Mouse (Mus musculus) midbrain, embryonic 16.5 days (tissue): ENCODE results near the gene AL732309.1. TPM values are rescaled to one million over a fixed set of nuclear protein-coding genes. Genes with fewer than 3 reads are reported as not detected.

Experiments
- ATAC-seq: fragments of 200-750 bp; cut with Nextera tagmentation; 2 replicates; pipeline ENCODE4 v1.8.0; 2017; ENCODE audit warnings: moderate TSS enrichment
- H3K27ac ChIP-seq: fragments of 300-500 bp; sonication (generic); 2 replicates; pipeline ENCODE4 v1.5.1; 2014; ENCODE audit warnings: mild to moderate bottlenecking, low read length, mixed read lengths
- H3K27me3 ChIP-seq: fragments of 300-500 bp; sonication (generic); 2 replicates; pipeline ENCODE4 v1.6.1; 2014; ENCODE audit warnings: low read depth, low read length, mixed read lengths; ENCODE audit not compliant: control insufficient read depth, insufficient read depth
- H3K36me3 ChIP-seq: fragments of 300-500 bp; sonication (generic); 2 replicates; pipeline ENCODE4 v1.6.1; 2014; ENCODE audit warnings: mild to moderate bottlenecking, low read length, moderate library complexity, mixed read lengths; ENCODE audit not compliant: control insufficient read depth, insufficient read depth
- H3K4me1 ChIP-seq: fragments of 300-500 bp; sonication (generic); 2 replicates; pipeline ENCODE4 v1.6.1; 2014; ENCODE audit warnings: mild to moderate bottlenecking, low read length, mixed read lengths; ENCODE audit not compliant: control insufficient read depth, insufficient read depth
- H3K4me2 ChIP-seq: fragments of 300-500 bp; sonication (generic); 2 replicates; pipeline ENCODE4 v1.6.1; 2014; ENCODE audit warnings: mild to moderate bottlenecking, low read length, mixed read lengths
- H3K4me3 ChIP-seq: fragments of 300-500 bp; sonication (generic); 2 replicates; pipeline ENCODE4 v1.5.1; 2014; ENCODE audit warnings: low read depth, mild to moderate bottlenecking, low read length, moderate library complexity, mixed read lengths
- H3K9ac ChIP-seq: fragments of 300-500 bp; sonication (generic); 2 replicates; pipeline ENCODE4 v1.6.1; 2014; ENCODE audit warnings: low read depth, low read length, mixed read lengths
- H3K9me3 ChIP-seq: fragments of 300-500 bp; sonication (generic); replicated peaks from 2 replicates; pipeline ENCODE4 v1.6.1; 2014; ENCODE audit warnings: mild to moderate bottlenecking, low read length, mixed read lengths; ENCODE audit not compliant: control insufficient read depth, poor library complexity, severe bottlenecking
- WGBS: fragments of 180-500 bp; shearing (Covaris S2); extraction: QIAGEN DNeasy Blood & Tissue Kit; methylation state at CpG from one replicate; pipeline ENCODE4 v1.1.7; 2014; 5-methylcytosine and 5-hydroxymethylcytosine counted together
- polyA plus RNA-seq: library from polyadenylated mRNA; unstranded; fragments of >200 nt; fragmentation: Nextera tagmentation; extraction: Ambion mirVana; gene quantifications from 2 replicates; pipeline ENCODE4 v1.2.1, GENCODE M21; 2015

The AL732309.1 gene
- polyA plus RNA-seq, 1 experiment from 2014 or later, result 4.7 TPM

DNA sequence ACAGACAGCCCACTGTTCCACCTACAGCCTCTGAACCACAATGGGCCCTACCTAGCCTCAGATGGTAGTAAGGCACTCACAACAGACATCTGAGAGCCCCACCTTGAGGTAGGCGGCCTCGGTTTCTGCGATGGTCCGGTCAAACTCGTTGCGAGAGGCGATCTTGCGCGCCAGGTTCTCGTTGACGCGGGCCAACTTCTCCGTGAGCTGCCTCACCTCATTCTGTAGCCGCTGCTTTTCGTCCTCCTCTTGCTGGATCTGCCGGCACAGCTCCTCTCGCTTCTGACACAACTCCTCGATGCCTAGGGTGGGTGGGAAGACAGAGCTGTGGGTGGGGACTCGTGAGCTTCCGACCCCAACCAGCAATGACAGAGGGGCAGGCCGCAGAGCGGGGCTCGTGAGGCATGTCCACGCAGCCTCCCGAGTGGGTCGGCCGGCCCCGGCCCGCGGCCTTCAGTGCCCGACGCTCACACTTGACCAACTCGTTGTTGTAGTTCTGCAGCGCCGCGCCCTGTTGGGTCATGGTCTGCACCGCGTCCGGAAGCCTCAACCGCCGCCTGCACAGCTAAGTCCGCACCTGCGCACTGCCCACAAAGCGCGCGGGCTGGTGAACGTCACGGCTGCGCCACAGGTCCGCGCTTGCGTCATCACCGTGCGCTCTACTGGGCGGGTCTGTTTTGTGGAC is 25.3 kb upstream of the AL732309.1 start, which contains the start of the genes Ssna1 and Anapc2:
Ssna1 (minus strand) TSS at position 612 of the 685 bp plus-strand sequence.
Anapc2 (plus strand) TSS at position 652 of the 685 bp plus-strand sequence.
- Histone ChIP-seq H3K36me3 (peaks cover 22% of the 10 kb centered on the region), H3K27ac (peak within 1 kb of the TSS; percentile 73), H3K4me3 (peak within 1 kb of the TSS; percentile 89), H3K27me3 (no peaks in the 10 kb centered on the region), H3K4me2 (peak within 1 kb of the TSS; percentile 99), H3K9me3 (no peaks in the 10 kb centered on the region), H3K4me1 (peaks cover 34% of the 10 kb centered on the region), H3K9ac (peak within 1 kb of the TSS; percentile 94)
- peak; percentile 94 for ATAC-seq
- under 1% methylated on average over 55 of the region's 55 CpGs for WGBS

- 73% methylated on average over 4 of the region's 4 CpGs for WGBS
- no peak overlapping the region for H3K4me2 ChIP-seq
- peaks cover 5% of the 10 kb centered on the region; the same call in 1 of the 2 replicates for H3K36me3 ChIP-seq
- H3K4me1 ChIP-seq, result peaks cover 59% of the 10 kb centered on the region
- no peak for ATAC-seq
- H3K27me3 ChIP-seq, result peaks cover 6% of the 10 kb centered on the region
- no peaks in the 10 kb centered on the region for H3K9me3 ChIP-seq
- H3K9ac ChIP-seq, result no peak overlapping the region
- H3K27ac ChIP-seq, result no peak overlapping the region
- no peak overlapping the region for H3K4me3 ChIP-seq
Measured at GRCm38 (mm10) chr2:25267746-25268309, 21.2 kb upstream of the AL732309.1 start.

- Histone ChIP-seq H3K4me2 (no peak overlapping the region), H3K9ac (no peak overlapping the region; the same call in 1 of the 2 replicates), H3K27ac (no peak overlapping the region), H3K4me3 (no peak overlapping the region), H3K9me3 (no peaks in the 10 kb centered on the region), H3K36me3 (peaks cover 5% of the 10 kb centered on the region; the same call in 1 of the 2 replicates), H3K4me1 (peaks cover 59% of the 10 kb centered on the region), H3K27me3 (peaks cover 6% of the 10 kb centered on the region)
- ATAC-seq, result no peak
Measured at GRCm38 (mm10) chr2:25267241-25267640, 20.6 kb upstream of the AL732309.1 start.

GRCm38 (mm10) chr2:25266720-25267119 is 20.1 kb upstream of the AL732309.1 start:
- H3K4me2 ChIP-seq, result peak overlapping the region; percentile 21; the same call in 1 of the 2 replicates
- peak overlapping the region; percentile 39; the same call in 1 of the 2 replicates for H3K9ac ChIP-seq
- no peak for ATAC-seq
- no peak overlapping the region for H3K4me3 ChIP-seq
- WGBS, result 24% methylated on average over 2 of the region's 2 CpGs
- H3K27me3 ChIP-seq, result peaks cover 6% of the 10 kb centered on the region
- H3K9me3 ChIP-seq, result no peaks in the 10 kb centered on the region
- H3K27ac ChIP-seq, result no peak overlapping the region
- H3K4me1 ChIP-seq, result peaks cover 62% of the 10 kb centered on the region
- peaks cover 5% of the 10 kb centered on the region; the same call in 1 of the 2 replicates for H3K36me3 ChIP-seq

GRCm38 (mm10) chr2:25265897-25266656 is 19.4 kb upstream of the AL732309.1 start:
- H3K4me1 ChIP-seq, result peaks cover 57% of the 10 kb centered on the region
- 61% methylated on average over 6 of the region's 6 CpGs for WGBS
- no peaks in the 10 kb centered on the region for H3K9me3 ChIP-seq
- H3K36me3 ChIP-seq, result peaks cover 5% of the 10 kb centered on the region; the same call in 1 of the 2 replicates
- peak overlapping the region; percentile 100 for H3K4me2 ChIP-seq
- H3K4me3 ChIP-seq, result 0 out of 2 replicates have a peak overlapping the region, but pooled peaks have one; percentile 0
- peaks cover 6% of the 10 kb centered on the region for H3K27me3 ChIP-seq
- no peak for ATAC-seq
- H3K27ac ChIP-seq, result no peak overlapping the region
- H3K9ac ChIP-seq, result peak overlapping the region; percentile 39

DNA sequence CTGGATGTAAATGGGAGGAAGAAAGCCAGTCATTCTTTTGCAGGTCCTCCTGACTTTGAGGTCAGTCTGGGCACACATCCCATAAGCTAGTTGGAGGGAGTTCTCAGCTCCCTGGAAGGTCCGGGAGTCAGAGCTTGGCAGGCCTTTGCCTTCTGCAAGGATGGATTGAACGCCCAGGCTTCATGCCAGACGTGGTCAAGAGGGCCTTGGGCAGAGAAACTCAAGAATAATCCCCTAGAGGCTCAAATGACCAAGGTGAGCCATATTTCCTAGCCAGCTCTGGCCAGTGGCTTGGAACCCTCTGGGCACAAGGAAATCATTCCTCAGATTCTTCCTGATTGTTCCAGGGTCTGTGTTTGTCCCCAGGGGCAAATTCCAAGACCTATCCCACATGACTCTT is 18.2 kb upstream of the AL732309.1 start:
- 67% methylated on average over 3 of the region's 3 CpGs for WGBS
- no peak for ATAC-seq
- H3K4me3 ChIP-seq, result no peak overlapping the region

GRCm38 (mm10) chr2:25264286-25264660 is 17.6 kb upstream of the AL732309.1 start:
- peaks cover under 1% of the 10 kb centered on the region; the same call in 1 of the 2 replicates for H3K36me3 ChIP-seq
- H3K4me3 ChIP-seq, result peak overlapping the region; percentile 85; the same call in 1 of the 2 replicates
- H3K4me1 ChIP-seq, result peaks cover 50% of the 10 kb centered on the region
- no peak for ATAC-seq
- H3K27me3 ChIP-seq, result peaks cover 6% of the 10 kb centered on the region
- no peaks in the 10 kb centered on the region for H3K9me3 ChIP-seq
- H3K27ac ChIP-seq, result no peak overlapping the region
- 76% methylated on average over 5 of the region's 5 CpGs for WGBS
- H3K9ac ChIP-seq, result peak overlapping the region; percentile 81; the same call in 1 of the 2 replicates
- H3K4me2 ChIP-seq, result peak overlapping the region; percentile 100

More for the DNA sequence above, 18.2 kb upstream of the AL732309.1 start:
- Histone ChIP-seq H3K36me3 (peaks cover 2% of the 10 kb centered on the region; the same call in 1 of the 2 replicates), H3K27ac (no peak overlapping the region), H3K9ac (peak overlapping the region; percentile 15; the same call in 1 of the 2 replicates), H3K9me3 (no peaks in the 10 kb centered on the region), H3K27me3 (peaks cover 6% of the 10 kb centered on the region), H3K4me2 (peak overlapping the region; percentile 100), H3K4me1 (peaks cover 50% of the 10 kb centered on the region)

DNA sequence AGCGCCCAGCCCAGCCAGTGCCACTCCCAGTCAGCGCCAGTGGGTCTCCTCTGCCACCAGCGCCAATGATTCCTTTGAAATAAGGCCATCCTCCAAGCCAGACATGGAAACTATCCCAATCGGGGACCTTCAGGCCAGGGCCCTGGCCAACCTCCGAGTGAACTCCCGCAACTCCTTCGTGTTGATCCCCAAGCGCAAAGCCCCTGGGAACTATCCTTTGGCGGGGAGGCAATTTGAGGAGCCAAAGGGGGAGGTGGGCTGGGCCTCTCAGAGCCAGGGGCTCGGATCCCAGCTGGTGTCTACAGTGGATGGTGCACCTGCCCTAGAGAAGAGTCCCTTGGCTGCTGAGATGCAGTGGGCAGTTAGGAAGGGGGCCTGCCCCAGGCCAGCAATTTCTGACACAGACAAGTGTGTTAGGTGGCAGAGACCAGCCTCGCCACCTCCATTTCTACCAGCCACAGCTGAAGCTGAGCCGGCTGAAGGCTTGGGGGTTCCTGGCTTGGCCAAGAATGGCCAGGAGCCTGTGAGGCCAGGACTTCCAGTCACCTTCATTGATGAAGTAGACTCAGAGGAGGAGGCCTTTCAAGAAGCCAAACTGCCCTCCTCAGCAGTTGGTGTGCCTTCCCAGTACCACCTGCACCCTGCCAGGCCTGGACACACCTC is 17.1 kb upstream of the AL732309.1 start:
- H3K27me3 ChIP-seq, result peaks cover 6% of the 10 kb centered on the region
- ATAC-seq, result no peak
- 18% methylated on average over 12 of the region's 12 CpGs for WGBS
- H3K36me3 ChIP-seq, result no peaks in the 10 kb centered on the region
- H3K4me1 ChIP-seq, result peaks cover 50% of the 10 kb centered on the region
- H3K9ac ChIP-seq, result peak overlapping the region; percentile 81
- H3K27ac ChIP-seq, result no peak overlapping the region
- H3K9me3 ChIP-seq, result no peaks in the 10 kb centered on the region
- peak overlapping the region; percentile 85 for H3K4me3 ChIP-seq
- H3K4me2 ChIP-seq, result peak overlapping the region; percentile 100
